Mouse (Mus musculus) embryonic facial prominence, embryonic 11.5 days (tissue): Measurements from ENCODE around the gene Eif4a1. TPM values are rescaled to one million over a fixed set of nuclear protein-coding genes. Genes with fewer than 3 reads are reported as not detected.
"Not testable (repeated sequence)": the region's sequence is repeated elsewhere in the genome, so short reads cannot be mapped to it uniquely, and the experiment has no call there.

Source experiments
- ATAC-seq: fragments of 200-750 bp; cut with Nextera tagmentation; replicated peaks from 2 replicates; pipeline ENCODE4 v1.8.0; 2017; ENCODE audit warnings: low read depth; ENCODE audit not compliant: insufficient number of reproducible peaks, low FRiP score, low TSS enrichment
- DNase-seq: peaks from one replicate; pipeline ENCODE4 v3.0.0-alpha.2; 2015; ENCODE audit warnings: low spot score
- H3K27ac ChIP-seq: fragments of 300-500 bp; sonication (generic); replicated peaks from 2 replicates; pipeline ENCODE4 v1.5.1; 2014; ENCODE audit warnings: mild to moderate bottlenecking, low read depth, low read length, control low read depth
- H3K27me3 ChIP-seq: fragments of 300-500 bp; sonication (generic); 2 replicates; pipeline ENCODE4 v1.6.1; 2014; ENCODE audit warnings: mild to moderate bottlenecking, low read length, moderate library complexity, mixed read lengths; ENCODE audit not compliant: control insufficient read depth, insufficient read depth
- H3K36me3 ChIP-seq: fragments of 300-500 bp; sonication (generic); replicated peaks from 2 replicates; pipeline ENCODE4 v1.6.1; 2014; ENCODE audit warnings: low read depth, mild to moderate bottlenecking, low read length, moderate library complexity, mixed read lengths; ENCODE audit not compliant: control insufficient read depth, insufficient read depth
- H3K4me1 ChIP-seq: fragments of 300-500 bp; sonication (generic); 2 replicates; pipeline ENCODE4 v1.6.1; 2014; ENCODE audit warnings: low read length, mixed read lengths; ENCODE audit not compliant: control insufficient read depth, insufficient read depth
- H3K4me2 ChIP-seq: fragments of 300-500 bp; sonication (generic); 2 replicates; pipeline ENCODE4 v1.6.1; 2014; ENCODE audit warnings: low read depth, mild to moderate bottlenecking, control low read depth, low read length, moderate library complexity
- H3K4me3 ChIP-seq: fragments of 300-500 bp; sonication (generic); 2 replicates; pipeline ENCODE4 v1.5.1; 2014; ENCODE audit warnings: low read depth, low read length, control low read depth
- H3K9ac ChIP-seq: fragments of 300-500 bp; sonication (generic); replicated peaks from 2 replicates; pipeline ENCODE4 v1.6.1; 2014; ENCODE audit warnings: mild to moderate bottlenecking, control low read depth, low read length
- H3K9me3 ChIP-seq: fragments of 300-500 bp; sonication (generic); replicated peaks from 2 replicates; pipeline ENCODE4 v1.6.1; 2016; ENCODE audit warnings: mild to moderate bottlenecking, low read length, inconsistent platforms, mixed read lengths; ENCODE audit not compliant: control insufficient read depth
- WGBS: fragments of 180-500 bp; shearing (Covaris S2); extraction: QIAGEN DNeasy Blood & Tissue Kit; methylation state at CpG from one replicate; pipeline ENCODE4 v1.1.7; 2014; 5-methylcytosine and 5-hydroxymethylcytosine counted together
- polyA plus RNA-seq: library from polyadenylated mRNA; unstranded; fragments of >200 nt; fragmentation: Nextera tagmentation; extraction: Ambion mirVana; gene quantifications from 2 replicates; pipeline ENCODE4 v1.2.1, GENCODE M21; 2014

Gene Eif4a1
- polyA plus RNA-seq, 1 experiment from 2014 or later, result 1,000 TPM

GRCm38 (mm10) chr11:69706775-69707479 lies 34.7 kb upstream of the Eif4a1 start:
- Histone ChIP-seq H3K4me2 (no peak overlapping the region), H3K27ac (no peak overlapping the region), H3K4me1 (no peaks in the 10 kb centered on the region), H3K27me3 (no peaks in the 10 kb centered on the region), H3K4me3 (no peak overlapping the region), H3K9me3 (no peaks in the 10 kb centered on the region), H3K36me3 (no peaks in the 10 kb centered on the region), H3K9ac (no peak overlapping the region)
- ATAC-seq (no peak), DNase-seq (no peak)
- WGBS, result 44% methylated on average over 6 of the region's 6 CpGs

GRCm38 (mm10) chr11:69704613-69705010 lies 32.4 kb upstream of the Eif4a1 start:
- H3K36me3 ChIP-seq, result no peaks in the 10 kb centered on the region
- 45% methylated on average over 2 of the region's 2 CpGs for whole genome bisulfite sequencing
- H3K27me3 ChIP-seq, result no peaks in the 10 kb centered on the region
- H3K4me3 ChIP-seq, result no peak overlapping the region
- no peaks in the 10 kb centered on the region for H3K4me1 ChIP-seq
- H3K27ac ChIP-seq, result no peak overlapping the region
- no peaks in the 10 kb centered on the region for H3K9me3 ChIP-seq
- no peak for DNase-seq
- no peak for ATAC-seq
- no peak overlapping the region for H3K4me2 ChIP-seq
- H3K9ac ChIP-seq, result no peak overlapping the region

GRCm38 (mm10) chr11:69703814-69704612 lies 31.8 kb upstream of the Eif4a1 start:
- H3K4me3 ChIP-seq, result no peak overlapping the region
- WGBS, result 67% methylated on average over 8 of the region's 8 CpGs
- ATAC-seq (no peak), DNase-seq (no peak)
- H3K9ac ChIP-seq, result no peak overlapping the region
- H3K27ac ChIP-seq, result no peak overlapping the region
- H3K27me3 ChIP-seq, result no peaks in the 10 kb centered on the region
- no peaks in the 10 kb centered on the region for H3K36me3 ChIP-seq
- H3K4me1 ChIP-seq, result no peaks in the 10 kb centered on the region
- H3K9me3 ChIP-seq, result no peaks in the 10 kb centered on the region
- no peak overlapping the region for H3K4me2 ChIP-seq

- H3K27ac ChIP-seq, H3K4me1 ChIP-seq, ATAC-seq, H3K27me3 ChIP-seq, H3K36me3 ChIP-seq, DNase-seq, H3K9me3 ChIP-seq, H3K4me2 ChIP-seq, H3K4me3 ChIP-seq, H3K9ac ChIP-seq: not testable (repeated sequence)
- 47% methylated on average over 2 of the region's 3 CpGs for WGBS
These were observed 31.2 kb upstream of the Eif4a1 start for GRCm38 (mm10) chr11:69703381-69703780.

- not testable (repeated sequence) for H3K4me1 ChIP-seq, H3K9ac ChIP-seq, H3K27me3 ChIP-seq, ATAC-seq, H3K9me3 ChIP-seq, H3K36me3 ChIP-seq, H3K27ac ChIP-seq, H3K4me3 ChIP-seq, H3K4me2 ChIP-seq, DNase-seq
- WGBS, result 90% methylated on average over 9 of the region's 10 CpGs
These were observed 30.7 kb upstream of the Eif4a1 start for GRCm38 (mm10) chr11:69702886-69703285.

- no peak overlapping the region for H3K9ac ChIP-seq
- peaks cover 3% of the 10 kb centered on the region; the same call in 1 of the 2 replicates for H3K4me1 ChIP-seq
- ATAC-seq (no peak), DNase-seq (no peak)
- no peaks in the 10 kb centered on the region for H3K9me3 ChIP-seq
- no peak overlapping the region for H3K4me3 ChIP-seq
- no peak overlapping the region for H3K4me2 ChIP-seq
- no peak overlapping the region for H3K27ac ChIP-seq
- WGBS, result 59% methylated on average over 1 of the region's 1 CpGs
- no peaks in the 10 kb centered on the region for H3K36me3 ChIP-seq
- H3K27me3 ChIP-seq, result no peaks in the 10 kb centered on the region
These were observed 27.4 kb upstream of the Eif4a1 start for GRCm38 (mm10) chr11:69699595-69699994.

- H3K27me3 ChIP-seq, result no peaks in the 10 kb centered on the region
- H3K4me1 ChIP-seq, result peaks cover 3% of the 10 kb centered on the region; the same call in 1 of the 2 replicates
- H3K4me3 ChIP-seq, result no peak overlapping the region
- no peaks in the 10 kb centered on the region for H3K9me3 ChIP-seq
- no peak for DNase-seq
- ATAC-seq, result no peak
- H3K9ac ChIP-seq, result no peak overlapping the region
- no peaks in the 10 kb centered on the region for H3K36me3 ChIP-seq
- H3K4me2 ChIP-seq, result no peak overlapping the region
- 63% methylated on average over 5 of the region's 5 CpGs for WGBS
- H3K27ac ChIP-seq, result no peak overlapping the region
These were observed 26.4 kb upstream of the Eif4a1 start for GRCm38 (mm10) chr11:69698574-69698973.

GRCm38 (mm10) chr11:69697396-69697795 lies 25.2 kb upstream of the Eif4a1 start:
- Histone ChIP-seq H3K9me3 (no peaks in the 10 kb centered on the region), H3K4me2 (no peak overlapping the region), H3K4me1 (peaks cover 3% of the 10 kb centered on the region; the same call in 1 of the 2 replicates), H3K27me3 (no peaks in the 10 kb centered on the region), H3K9ac (no peak overlapping the region), H3K36me3 (no peaks in the 10 kb centered on the region), H3K4me3 (no peak overlapping the region), H3K27ac (no peak overlapping the region)
- WGBS, result 89% methylated on average over 3 of the region's 3 CpGs
- ATAC-seq (no peak), DNase-seq (no peak)
